Mouse (Mus musculus): ENCODE measurements around the gene Galnt18. TPM values are rescaled to one million over a fixed set of nuclear protein-coding genes. Genes with fewer than 3 reads are reported as not detected.

Galnt18 gene
- polyA plus RNA-seq, 1 experiment from 2014 or later = 4.5 TPM

- Histone ChIP-seq H3K4me3 (ENCODE audit: low read depth, low read length) (no peak overlapping the region), H3K9me3 (ENCODE audit: control insufficient read depth, low read length) (no peaks in the 10 kb centered on the region), H3K36me3 (ENCODE audit: control insufficient read depth, insufficient read depth, low read length) (no peaks in the 10 kb centered on the region), H3K4me2 (ENCODE audit: low read depth, low read length, severe bottlenecking) (no peak overlapping the region), H3K27ac (ENCODE audit: low read depth, low read length) (no peak overlapping the region), H3K27me3 (ENCODE audit: control insufficient read depth, insufficient read depth, low read length) (no peaks in the 10 kb centered on the region), H3K4me1 (replicated peaks; ENCODE audit: control insufficient read depth, insufficient read depth, low read length) (no peaks in the 10 kb centered on the region), H3K9ac (ENCODE audit: low read length) (no peak overlapping the region)
- ATAC-seq (replicated peaks; ENCODE audit: low FRiP score) (no peak), DNase-seq (ENCODE audit: low spot score) (no peak)
- 79% methylated on average over 3 of the region's 3 CpGs for WGBS
Observed at GRCm38 (mm10) chr7:111713828-111714600, 65.8 kb downstream of the Galnt18 start.

- no peaks in the 10 kb centered on the region for H3K36me3 ChIP-seq (ENCODE audit: control insufficient read depth, insufficient read depth, low read length)
- H3K4me1 ChIP-seq (replicated peaks; ENCODE audit: control insufficient read depth, insufficient read depth, low read length) = no peaks in the 10 kb centered on the region
- no peak overlapping the region for H3K4me3 ChIP-seq (ENCODE audit: low read depth, low read length)
- 83% methylated on average over 4 of the region's 4 CpGs for WGBS
- no peak for ATAC-seq (replicated peaks; ENCODE audit: low FRiP score)
- H3K4me2 ChIP-seq (ENCODE audit: low read depth, low read length, severe bottlenecking) = no peak overlapping the region
- DNase-seq (ENCODE audit: low spot score) = no peak
- H3K27ac ChIP-seq (ENCODE audit: low read depth, low read length) = no peak overlapping the region
- no peak overlapping the region for H3K9ac ChIP-seq (ENCODE audit: low read length)
- H3K27me3 ChIP-seq (ENCODE audit: control insufficient read depth, insufficient read depth, low read length) = no peaks in the 10 kb centered on the region
- no peaks in the 10 kb centered on the region for H3K9me3 ChIP-seq (ENCODE audit: control insufficient read depth, low read length)
Observed at GRCm38 (mm10) chr7:111712797-111713196, 67.0 kb downstream of the Galnt18 start.

GRCm38 (mm10) chr7:111711045-111711808 lies 68.5 kb downstream of the Galnt18 start:
- Histone ChIP-seq H3K4me1 (replicated peaks; ENCODE audit: control insufficient read depth, insufficient read depth, low read length) (no peaks in the 10 kb centered on the region), H3K27ac (ENCODE audit: low read depth, low read length) (no peak overlapping the region), H3K4me2 (ENCODE audit: low read depth, low read length, severe bottlenecking) (no peak overlapping the region), H3K9me3 (ENCODE audit: control insufficient read depth, low read length) (no peaks in the 10 kb centered on the region), H3K36me3 (ENCODE audit: control insufficient read depth, insufficient read depth, low read length) (no peaks in the 10 kb centered on the region), H3K9ac (ENCODE audit: low read length) (no peak overlapping the region), H3K27me3 (ENCODE audit: control insufficient read depth, insufficient read depth, low read length) (no peaks in the 10 kb centered on the region), H3K4me3 (ENCODE audit: low read depth, low read length) (no peak overlapping the region)
- ATAC-seq (replicated peaks; ENCODE audit: low FRiP score) (no peak), DNase-seq (ENCODE audit: low spot score) (no peak)
- 92% methylated on average over 6 of the region's 6 CpGs for WGBS

GRCm38 (mm10) chr7:111710311-111710710 lies 69.5 kb downstream of the Galnt18 start:
- DNase-seq (ENCODE audit: low spot score) (no peak), ATAC-seq (replicated peaks; ENCODE audit: low FRiP score) (no peak)
- WGBS = 64% methylated on average over 4 of the region's 4 CpGs
- Histone ChIP-seq H3K27me3 (ENCODE audit: control insufficient read depth, insufficient read depth, low read length) (no peaks in the 10 kb centered on the region), H3K4me3 (ENCODE audit: low read depth, low read length) (no peak overlapping the region), H3K9me3 (ENCODE audit: control insufficient read depth, low read length) (no peaks in the 10 kb centered on the region), H3K36me3 (ENCODE audit: control insufficient read depth, insufficient read depth, low read length) (no peaks in the 10 kb centered on the region), H3K27ac (ENCODE audit: low read depth, low read length) (no peak overlapping the region), H3K4me1 (replicated peaks; ENCODE audit: control insufficient read depth, insufficient read depth, low read length) (no peaks in the 10 kb centered on the region), H3K4me2 (ENCODE audit: low read depth, low read length, severe bottlenecking) (no peak overlapping the region), H3K9ac (ENCODE audit: low read length) (no peak overlapping the region)

- Histone ChIP-seq H3K9ac (ENCODE audit: low read length) (no peak overlapping the region), H3K4me3 (ENCODE audit: low read depth, low read length) (no peak overlapping the region), H3K9me3 (ENCODE audit: control insufficient read depth, low read length) (no peaks in the 10 kb centered on the region), H3K27ac (ENCODE audit: low read depth, low read length) (no peak overlapping the region), H3K4me2 (ENCODE audit: low read depth, low read length, severe bottlenecking) (no peak overlapping the region), H3K4me1 (replicated peaks; ENCODE audit: control insufficient read depth, insufficient read depth, low read length) (no peaks in the 10 kb centered on the region), H3K27me3 (ENCODE audit: control insufficient read depth, insufficient read depth, low read length) (no peaks in the 10 kb centered on the region), H3K36me3 (ENCODE audit: control insufficient read depth, insufficient read depth, low read length) (no peaks in the 10 kb centered on the region)
- ATAC-seq (replicated peaks; ENCODE audit: low FRiP score) (no peak), DNase-seq (ENCODE audit: low spot score) (no peak)
- WGBS = 47% methylated on average over 1 of the region's 1 CpGs
Observed at GRCm38 (mm10) chr7:111708563-111708962, 71.2 kb downstream of the Galnt18 start.

GRCm38 (mm10) chr7:111702961-111703360 lies 76.8 kb downstream of the Galnt18 start:
- Histone ChIP-seq H3K36me3 (ENCODE audit: control insufficient read depth, insufficient read depth, low read length) (no peaks in the 10 kb centered on the region), H3K9me3 (ENCODE audit: control insufficient read depth, low read length) (no peaks in the 10 kb centered on the region), H3K4me3 (ENCODE audit: low read depth, low read length) (no peak overlapping the region), H3K4me1 (replicated peaks; ENCODE audit: control insufficient read depth, insufficient read depth, low read length) (peaks cover 3% of the 10 kb centered on the region; the same call in 1 of the 2 replicates), H3K4me2 (ENCODE audit: low read depth, low read length, severe bottlenecking) (no peak overlapping the region), H3K27me3 (ENCODE audit: control insufficient read depth, insufficient read depth, low read length) (no peaks in the 10 kb centered on the region), H3K27ac (ENCODE audit: low read depth, low read length) (no peak overlapping the region), H3K9ac (ENCODE audit: low read length) (no peak overlapping the region)
- ATAC-seq (replicated peaks; ENCODE audit: low FRiP score) (no peak), DNase-seq (ENCODE audit: low spot score) (no peak)
- WGBS = 83% methylated on average over 2 of the region's 2 CpGs

GRCm38 (mm10) chr7:111701788-111702187 lies 78.0 kb downstream of the Galnt18 start:
- DNase-seq (ENCODE audit: low spot score) = no peak
- Histone ChIP-seq H3K4me2 (ENCODE audit: low read depth, low read length, severe bottlenecking) (no peak overlapping the region), H3K4me1 (replicated peaks; ENCODE audit: control insufficient read depth, insufficient read depth, low read length) (peaks cover 3% of the 10 kb centered on the region; the same call in 1 of the 2 replicates), H3K9me3 (ENCODE audit: control insufficient read depth, low read length) (no peaks in the 10 kb centered on the region), H3K27ac (ENCODE audit: low read depth, low read length) (no peak overlapping the region), H3K36me3 (ENCODE audit: control insufficient read depth, insufficient read depth, low read length) (no peaks in the 10 kb centered on the region), H3K27me3 (ENCODE audit: control insufficient read depth, insufficient read depth, low read length) (no peaks in the 10 kb centered on the region), H3K9ac (ENCODE audit: low read length) (no peak overlapping the region), H3K4me3 (ENCODE audit: low read depth, low read length) (no peak overlapping the region)
- ATAC-seq (replicated peaks; ENCODE audit: low FRiP score) = no peak

GRCm38 (mm10) chr7:111699446-111699845 lies 80.3 kb downstream of the Galnt18 start:
- DNase-seq (ENCODE audit: low spot score) (no peak), ATAC-seq (replicated peaks; ENCODE audit: low FRiP score) (no peak)
- H3K27ac ChIP-seq (ENCODE audit: low read depth, low read length) = no peak overlapping the region
- no peak overlapping the region for H3K4me3 ChIP-seq (ENCODE audit: low read depth, low read length)
- peaks cover 3% of the 10 kb centered on the region; the same call in 1 of the 2 replicates for H3K4me1 ChIP-seq (replicated peaks; ENCODE audit: control insufficient read depth, insufficient read depth, low read length)
- 60% methylated on average over 3 of the region's 3 CpGs for WGBS
- H3K27me3 ChIP-seq (ENCODE audit: control insufficient read depth, insufficient read depth, low read length) = no peaks in the 10 kb centered on the region
- no peaks in the 10 kb centered on the region for H3K9me3 ChIP-seq (ENCODE audit: control insufficient read depth, low read length)
- no peaks in the 10 kb centered on the region for H3K36me3 ChIP-seq (ENCODE audit: control insufficient read depth, insufficient read depth, low read length)
- H3K9ac ChIP-seq (ENCODE audit: low read length) = no peak overlapping the region
- no peak overlapping the region for H3K4me2 ChIP-seq (ENCODE audit: low read depth, low read length, severe bottlenecking)

All from forebrain, embryonic 11.5 days (tissue).